Mouse (Mus musculus): ENCODE measurements around the gene Mxra7.
"Not testable (repeated sequence)": the region's sequence is repeated elsewhere in the genome, so short reads cannot be mapped to it uniquely, and the experiment has no call there.

The Mxra7 gene

DNA sequence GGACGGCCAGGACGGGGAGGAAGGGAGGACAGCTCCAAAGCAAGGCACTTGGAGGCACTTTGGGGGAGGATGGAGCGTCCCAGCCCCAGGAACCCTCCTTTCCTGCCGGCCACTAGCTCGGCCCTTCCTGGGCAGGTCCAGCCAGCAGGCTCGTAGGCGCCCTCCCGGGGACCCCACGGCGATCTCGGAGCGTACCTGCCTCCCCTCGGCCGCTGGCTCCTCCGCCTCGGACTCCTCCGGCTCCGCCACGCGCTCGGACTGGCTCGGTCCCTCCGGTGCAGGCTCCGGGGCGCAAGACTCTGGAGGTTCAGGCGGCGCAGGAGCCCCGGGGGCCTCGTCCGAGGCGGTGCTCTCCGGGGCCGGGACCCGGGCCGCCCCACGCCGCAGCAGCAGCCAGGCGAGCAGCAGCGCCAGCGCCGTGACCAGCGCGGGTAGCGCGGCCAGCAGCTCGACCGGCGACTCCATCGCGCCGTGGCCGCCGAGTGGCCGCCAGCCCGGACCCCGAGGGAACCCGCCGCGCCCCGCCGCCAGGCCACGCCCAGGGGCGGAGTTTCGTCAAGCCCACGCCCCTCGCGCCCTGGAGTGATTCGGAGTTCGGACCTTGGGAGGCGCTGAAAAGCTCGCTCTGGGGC, at the start of gene Mxra7:
Gene Mxra7, minus strand, starts transcription at position 513 of the 632 bp plus-strand sequence.
- DNase-seq (ENCODE audit: low read depth, low spot score): peak; percentile 51

DNA sequence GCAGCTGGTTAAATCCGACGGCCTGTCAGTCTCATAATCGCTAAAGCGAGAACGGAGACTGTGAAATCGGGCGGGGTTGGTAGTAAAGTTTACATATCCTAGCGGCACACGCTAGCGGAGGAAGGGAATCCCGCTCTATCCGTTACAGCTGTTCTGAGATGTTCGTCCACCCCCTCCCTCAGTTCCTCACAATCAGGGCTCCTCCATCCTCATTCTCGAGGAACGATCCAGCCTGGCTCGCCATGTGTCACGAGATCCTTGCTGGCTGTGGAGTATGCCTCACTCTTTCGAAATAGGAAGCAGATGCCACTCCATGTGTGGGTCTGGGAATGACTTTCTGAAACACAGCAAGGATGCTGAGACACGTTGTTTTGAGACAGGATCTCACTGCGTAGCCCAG, 46.1 kb upstream of the Mxra7 start:
- DNase-seq (ENCODE audit: low read depth, low spot score): no peak

DNA sequence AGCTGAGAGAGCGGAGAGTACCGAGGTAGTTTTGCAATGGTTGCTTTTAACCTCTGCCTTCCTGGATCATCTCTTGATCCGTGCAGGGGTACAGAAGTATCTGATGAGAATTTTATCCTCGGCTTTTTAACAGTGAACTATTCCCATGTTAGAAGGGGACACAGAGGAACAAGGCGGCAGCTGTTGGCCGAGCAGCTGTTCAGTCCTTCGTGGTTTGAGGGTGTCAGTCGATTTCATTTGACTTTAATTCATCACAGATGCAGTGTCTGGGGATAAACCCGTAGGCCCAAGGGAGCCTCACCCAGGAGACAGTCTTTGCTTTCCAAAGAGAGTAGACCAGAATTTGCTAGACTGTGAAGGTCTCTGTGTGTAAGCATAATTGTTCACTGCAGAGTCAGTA, 43.7 kb upstream of the Mxra7 start:
- DNase-seq (ENCODE audit: low read depth, low spot score): no peak

DNA sequence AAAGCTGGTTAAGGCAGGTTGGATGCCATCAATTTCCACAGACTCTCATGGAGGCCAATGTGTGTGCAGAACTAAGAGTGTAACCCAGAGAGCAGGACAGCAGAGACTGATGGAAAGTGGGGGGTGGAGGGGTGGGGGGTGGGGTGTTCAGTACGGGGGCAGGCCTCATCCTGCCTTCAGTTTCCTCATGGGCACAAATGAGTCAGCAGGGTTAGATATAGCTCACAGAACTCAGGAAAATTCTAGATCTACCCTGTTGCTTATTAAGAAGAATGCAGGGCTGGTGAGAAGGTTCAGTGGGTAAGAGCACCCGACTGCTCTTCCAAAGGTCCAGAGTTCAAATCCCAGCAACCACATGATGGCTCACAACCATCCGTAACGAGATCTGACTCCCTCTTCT, 41.8 kb upstream of the Mxra7 start:
- DNase-seq (ENCODE audit: low read depth, low spot score): no peak

DNA sequence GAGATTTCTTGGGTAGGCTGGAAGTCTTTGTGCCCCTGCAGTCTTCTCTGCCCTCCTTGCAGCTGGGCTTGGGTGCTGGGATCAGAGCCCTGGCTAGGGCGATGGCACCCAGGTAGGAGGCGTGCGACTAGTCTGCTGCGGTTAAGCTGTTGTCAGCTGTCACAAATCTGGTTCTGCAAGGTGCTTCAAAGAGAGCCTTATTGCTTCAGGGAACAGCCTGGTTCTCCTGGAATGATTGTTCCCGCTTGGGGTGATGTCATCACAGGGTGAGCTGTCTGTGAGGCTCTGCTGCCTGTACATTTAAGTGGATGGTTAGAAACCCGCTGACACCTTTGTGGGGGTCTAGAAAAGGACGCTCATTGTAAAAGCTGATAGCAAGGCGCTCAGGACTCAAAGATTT, 41.4 kb upstream of the Mxra7 start:
- no peak for DNase-seq (ENCODE audit: low read depth, low spot score)

DNA sequence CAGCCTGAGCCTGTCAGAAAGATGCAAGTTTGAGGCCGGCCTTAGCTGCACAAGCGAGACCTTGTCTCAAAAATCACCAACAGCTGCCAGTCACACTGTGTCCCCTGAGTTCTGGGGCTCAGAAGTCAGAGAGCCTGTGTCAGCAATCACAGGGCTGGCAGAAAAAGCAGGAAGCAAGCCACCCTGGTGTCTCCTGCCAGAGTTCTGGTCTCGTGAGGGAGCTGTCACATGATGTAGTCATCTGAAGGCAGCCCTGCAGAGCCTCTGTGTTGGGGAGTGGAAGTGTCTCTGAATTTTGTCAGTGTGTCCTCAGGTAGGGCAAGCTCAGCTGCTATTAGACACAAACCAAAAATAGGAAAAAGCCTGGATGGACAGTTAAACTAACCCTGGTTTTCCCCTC, 40.3 kb upstream of the Mxra7 start:
- no peak for DNase-seq (ENCODE audit: low read depth, low spot score)

DNA sequence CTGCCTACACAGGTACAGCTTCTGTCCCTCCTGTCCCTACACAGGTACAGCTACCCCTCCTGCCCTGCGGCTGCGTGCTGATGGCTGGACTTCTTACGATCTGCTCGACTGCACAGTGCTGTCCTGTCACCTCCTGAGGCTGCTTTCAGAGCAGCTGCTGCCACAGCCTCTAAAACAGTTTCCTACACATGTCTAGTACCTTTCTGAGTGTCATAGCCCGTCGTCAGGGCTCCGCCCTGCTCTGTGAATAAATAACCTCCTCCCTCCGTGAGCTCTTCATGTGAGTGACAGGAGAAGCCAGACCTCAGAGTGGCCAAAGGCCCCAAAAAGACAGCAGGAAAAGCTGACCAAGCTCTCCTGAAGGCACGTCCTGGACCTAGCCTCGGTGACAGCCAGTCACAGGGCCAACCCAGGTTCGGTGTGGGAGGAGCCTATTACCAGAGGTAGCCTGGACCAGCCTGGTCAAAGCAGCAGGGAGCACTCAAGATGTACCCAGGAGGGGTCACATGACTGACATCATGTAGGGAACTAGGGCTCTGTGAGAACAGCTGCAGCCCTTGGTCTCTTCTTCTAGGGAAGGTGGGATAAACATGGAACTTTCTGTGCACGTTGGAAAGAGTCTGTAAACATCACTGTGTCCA, 38.2 kb upstream of the Mxra7 start:
- no peak for DNase-seq (ENCODE audit: low read depth, low spot score)

DNA sequence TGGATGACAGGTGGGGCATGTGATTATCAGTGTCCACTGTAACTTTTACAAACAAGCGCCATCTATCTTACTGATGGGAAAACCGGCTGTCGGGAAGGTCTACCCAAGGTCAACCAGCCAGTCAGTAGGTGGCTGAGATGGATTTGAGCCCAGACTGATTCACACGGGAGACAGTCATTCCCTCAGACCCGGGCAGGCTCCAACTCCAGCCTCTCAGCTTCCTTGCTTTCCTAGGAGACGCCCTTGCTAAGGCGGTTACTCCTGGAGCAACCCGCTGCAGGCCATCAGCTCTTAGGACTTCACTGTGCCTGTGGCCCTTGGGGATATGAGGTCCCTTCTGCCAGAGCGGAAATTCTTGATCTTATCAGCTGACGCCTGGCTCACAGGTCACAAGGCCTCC, 36.6 kb upstream of the Mxra7 start:
- no peak for DNase-seq (ENCODE audit: low read depth, low spot score)

DNA sequence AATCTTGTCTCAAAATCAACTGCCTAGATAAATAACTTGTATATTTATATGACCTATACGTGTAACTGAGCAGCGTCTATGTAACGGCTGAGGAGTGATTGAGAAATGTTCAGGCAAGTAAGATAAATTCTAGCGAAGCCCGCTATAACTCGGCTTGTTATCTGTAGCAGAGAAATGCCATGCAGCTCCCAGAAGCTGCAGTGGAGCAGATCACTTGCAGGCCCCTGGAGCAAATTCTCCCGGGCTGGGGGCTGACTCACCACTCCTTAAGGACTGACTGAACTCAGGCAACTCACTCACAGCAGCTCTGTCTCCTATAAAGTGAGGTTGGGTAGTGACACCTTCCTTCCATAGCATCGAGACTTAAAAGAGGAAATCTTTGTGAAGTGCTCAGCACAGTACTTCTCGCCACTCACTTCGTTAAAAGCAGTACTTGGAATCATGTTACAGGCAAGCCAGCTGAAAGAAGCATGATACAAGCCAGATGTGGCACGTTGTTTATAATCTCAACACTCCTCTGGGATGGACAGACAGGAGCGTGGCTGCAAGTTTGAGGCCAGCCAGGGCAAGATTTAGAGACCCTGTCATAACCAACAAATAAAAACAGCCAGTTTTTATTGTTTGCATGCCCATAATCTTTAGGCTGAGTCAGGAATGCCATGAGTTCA, 29.5 kb upstream of the Mxra7 start:
- DNase-seq (ENCODE audit: low read depth, low spot score): no peak

DNA sequence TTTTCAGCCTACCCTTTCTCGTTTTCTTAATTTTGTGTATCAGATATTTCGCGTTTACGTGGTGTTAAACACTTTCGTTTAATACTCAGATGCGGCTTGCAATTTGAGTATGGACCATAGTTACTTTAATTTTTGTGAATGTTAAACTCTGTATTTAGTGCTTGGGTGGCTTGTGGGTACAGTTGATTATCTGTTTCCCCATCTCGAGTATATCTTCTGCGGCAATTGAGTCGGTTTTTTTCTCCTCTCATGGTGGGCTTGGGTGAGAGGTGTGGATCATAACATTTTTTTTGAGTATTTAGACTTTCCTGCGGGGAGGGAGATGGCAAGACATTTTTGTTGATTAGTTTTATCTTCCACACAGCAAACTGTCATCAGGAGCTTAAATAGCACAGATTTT, 26.4 kb upstream of the Mxra7 start:
- DNase-seq (ENCODE audit: low read depth, low spot score): no peak

DNA sequence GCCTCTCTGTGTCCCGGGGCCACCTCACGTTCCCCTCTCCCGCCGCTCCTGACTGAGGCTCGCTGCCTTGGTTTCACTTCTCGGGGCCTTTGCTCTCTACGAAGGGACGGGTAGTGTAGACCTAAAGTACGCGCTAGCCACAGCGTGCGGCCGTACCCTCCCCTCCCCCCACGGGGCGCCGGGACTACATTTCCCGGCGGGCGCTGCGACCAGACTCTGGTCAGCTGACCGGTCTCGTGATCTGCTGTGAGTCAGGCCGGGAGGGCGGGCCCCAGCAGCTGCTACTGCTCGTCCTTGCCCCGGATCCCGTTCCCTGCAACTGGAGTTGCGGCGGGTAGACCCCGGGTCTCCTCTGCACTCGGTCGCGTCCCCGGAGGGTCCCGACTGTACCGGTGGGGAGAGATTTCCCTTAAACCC, 25.7 kb upstream of the Mxra7 start:
- peak; percentile 96 for DNase-seq (ENCODE audit: low read depth, low spot score)

DNA sequence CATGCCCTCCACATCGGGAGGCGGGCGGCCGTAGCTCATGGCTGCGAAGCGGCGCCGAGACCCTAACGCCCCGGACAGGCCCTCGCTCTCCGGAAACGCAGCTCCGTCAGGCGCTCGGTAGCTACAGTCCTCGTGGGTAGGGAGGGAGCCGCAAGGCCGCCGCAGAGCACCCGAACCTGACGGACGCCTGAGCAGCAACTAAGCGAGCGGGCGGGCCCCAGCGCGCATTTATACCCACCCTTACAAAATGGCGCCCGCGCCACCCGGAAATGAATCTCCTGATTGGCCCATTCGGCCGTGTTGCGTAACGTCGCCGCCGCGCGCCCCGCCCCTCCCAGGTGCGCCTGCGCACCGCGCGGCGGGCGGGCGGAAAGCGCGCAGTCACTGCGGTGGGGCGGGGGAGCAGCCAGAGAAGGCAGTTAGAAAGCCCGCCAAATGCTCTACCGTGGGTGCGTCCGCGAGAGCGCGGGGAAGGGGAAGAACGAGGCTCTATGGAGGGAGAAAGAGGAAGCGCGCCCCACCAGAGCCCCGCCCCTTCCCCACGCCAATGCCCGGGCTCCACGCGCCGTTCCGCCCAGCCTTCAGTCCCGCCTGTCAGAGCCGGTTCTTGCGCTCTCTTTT, 25.2 kb upstream of the Mxra7 start, which contains the start of gene Srsf2:
Gene Srsf2, minus strand, starts transcription at position 204 of the 621 bp plus-strand sequence.
- peak; percentile 97 for DNase-seq (ENCODE audit: low read depth, low spot score)

DNA sequence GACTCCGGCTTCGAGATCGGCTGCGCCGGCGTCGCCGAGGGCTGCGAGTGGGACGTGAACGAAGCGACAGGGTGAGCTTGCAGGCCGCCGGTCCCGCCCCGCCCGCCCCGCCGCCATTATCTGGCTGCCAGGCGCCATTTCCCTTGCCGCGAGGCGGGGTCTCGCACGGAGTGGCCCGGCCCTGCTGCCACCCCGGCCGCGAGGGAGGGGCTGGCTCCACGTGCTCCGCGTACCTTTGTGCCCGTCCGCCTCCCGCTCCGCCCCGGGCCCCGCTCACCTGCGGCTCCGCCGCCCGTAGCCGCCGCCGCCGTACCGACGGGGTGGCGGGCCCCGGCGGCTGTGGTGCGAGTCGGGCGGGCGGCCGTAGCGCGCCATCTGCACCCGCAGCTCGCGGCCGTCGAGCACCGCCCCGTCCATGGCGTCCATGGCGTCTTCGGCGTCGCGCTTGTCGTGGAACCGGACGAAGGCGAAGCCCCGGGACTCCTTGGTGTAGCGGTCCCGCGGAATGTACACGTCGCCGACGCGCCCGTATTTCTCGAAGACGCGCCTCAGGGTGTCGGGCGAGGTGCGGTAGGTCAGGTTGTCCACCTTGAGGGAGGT, 24.5 kb upstream of the Mxra7 start, which contains the start of gene Mfsd11:
Gene Mfsd11, plus strand, starts transcription at position 150 of the 600 bp plus-strand sequence.
- DNase-seq (ENCODE audit: low read depth, low spot score): peak; percentile 92

DNA sequence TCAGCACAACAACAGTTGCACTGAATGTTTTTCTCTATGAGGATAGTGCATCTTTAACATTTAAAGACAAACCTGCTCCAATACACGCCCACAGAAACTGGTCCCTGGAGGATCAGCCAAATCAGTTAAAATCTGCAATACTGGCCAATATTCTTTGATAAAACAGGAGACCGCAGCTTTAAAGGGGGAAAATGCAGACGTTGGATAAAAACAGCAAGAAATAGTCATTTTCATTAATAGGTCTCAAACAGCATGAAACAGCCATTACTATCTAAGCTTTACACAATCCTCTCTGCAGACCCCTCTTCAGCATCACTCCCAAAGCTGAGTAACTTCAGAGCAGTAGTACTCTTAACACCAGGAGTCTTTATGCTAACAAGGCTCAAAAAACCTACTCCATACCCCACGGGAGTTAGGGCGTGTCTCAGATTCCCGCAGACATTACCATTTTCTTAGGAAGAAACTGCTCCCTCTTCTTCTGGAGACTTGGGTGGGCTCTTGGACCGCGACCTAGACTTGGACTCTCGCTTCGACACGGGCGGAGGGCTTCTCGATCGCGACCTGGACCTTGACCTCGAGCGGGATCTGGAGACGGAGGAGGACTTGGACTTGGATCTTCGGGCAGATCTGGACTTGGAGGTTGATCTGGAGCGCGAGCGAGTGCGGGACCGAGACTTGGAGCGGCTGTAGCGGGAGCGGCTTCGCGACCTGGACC, 23.9 kb upstream of the Mxra7 start:
- no peak for DNase-seq (ENCODE audit: low read depth, low spot score)

DNA sequence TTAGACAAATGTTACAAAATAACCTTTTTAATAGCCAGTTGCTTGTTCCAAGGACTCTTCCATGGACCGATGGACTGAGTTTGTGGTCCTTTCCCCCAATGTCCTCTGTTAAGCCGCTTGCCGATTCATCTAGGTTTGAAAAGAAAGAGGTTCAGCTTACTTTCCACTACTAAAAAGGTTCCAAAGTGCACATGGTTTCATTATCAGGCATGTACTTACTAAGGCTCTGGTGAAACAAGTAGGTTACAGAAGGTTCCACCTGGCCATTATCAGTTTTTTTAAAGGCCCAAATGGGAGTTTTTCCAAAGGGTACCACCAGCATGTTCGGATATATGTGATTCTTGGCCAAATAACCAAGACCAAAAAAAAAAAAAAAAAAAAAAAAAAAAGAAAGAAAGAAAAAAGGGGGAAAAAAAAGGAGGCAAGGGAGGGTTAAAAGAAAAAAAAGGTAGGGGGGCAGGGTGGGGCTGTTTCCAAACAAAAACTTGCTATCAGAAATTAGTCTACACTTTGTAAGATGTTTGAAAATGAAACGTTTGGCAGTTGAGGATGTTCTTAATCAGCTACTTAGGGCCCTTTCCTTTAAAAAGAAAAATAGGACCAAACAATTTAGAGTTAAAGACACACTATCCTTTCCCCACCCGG, 23.1 kb upstream of the Mxra7 start:
- peak; percentile 29 for DNase-seq (ENCODE audit: low read depth, low spot score)

DNA sequence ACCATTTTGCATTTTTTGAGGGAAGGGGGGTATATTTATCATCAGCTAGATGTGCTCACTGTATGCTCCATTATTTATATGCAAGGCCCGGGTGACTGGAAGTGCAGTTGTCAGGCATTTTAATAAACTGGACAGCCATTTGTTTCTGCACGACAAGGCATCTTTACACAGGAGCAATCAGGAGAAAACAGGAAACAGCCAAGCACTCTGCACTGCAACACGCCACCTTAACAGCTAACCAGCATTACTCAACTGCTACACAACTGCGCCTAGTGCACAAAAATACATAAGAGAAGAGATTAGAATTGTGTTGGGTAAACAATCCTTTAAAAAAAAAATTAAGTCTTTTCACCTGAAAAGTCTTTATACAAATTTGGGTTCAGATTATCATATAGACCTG, 22.2 kb upstream of the Mxra7 start:
- DNase-seq (ENCODE audit: low read depth, low spot score): no peak

DNA sequence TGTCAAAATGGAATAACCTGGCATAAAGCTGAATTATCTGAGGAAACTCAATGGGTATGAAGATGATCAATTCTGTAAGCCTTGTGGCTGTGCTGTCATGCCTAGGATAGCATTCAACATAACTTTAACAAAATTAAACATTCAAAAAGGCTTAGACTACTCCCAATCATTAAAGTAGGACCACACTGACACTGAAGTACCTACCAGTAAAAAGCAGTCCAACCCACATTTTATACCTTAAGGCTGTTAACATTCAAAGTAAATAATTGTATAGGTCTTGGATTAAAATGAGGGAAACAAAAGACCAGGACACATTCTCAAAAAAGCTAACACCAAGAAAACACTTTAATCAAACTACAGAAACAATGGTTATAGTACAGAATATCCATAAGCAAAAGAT, 21.7 kb upstream of the Mxra7 start:
- no peak for DNase-seq (ENCODE audit: low read depth, low spot score)

DNA sequence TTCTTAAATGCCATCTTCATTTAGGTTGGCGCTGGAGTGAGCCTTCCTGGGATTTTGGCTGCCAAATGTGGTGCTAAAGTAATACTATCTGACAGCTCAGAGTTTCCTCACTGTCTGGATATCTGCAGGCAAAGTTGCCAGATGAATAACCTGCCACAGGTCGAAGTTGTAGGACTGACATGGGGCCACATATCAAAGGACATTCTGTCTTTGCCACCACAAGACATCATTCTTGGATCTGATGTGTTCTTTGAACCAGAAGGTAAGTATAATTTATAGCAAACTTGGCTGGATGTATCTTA, 21.0 kb upstream of the Mxra7 start:
- DNase-seq (ENCODE audit: low read depth, low spot score): not testable (repeated sequence)

DNA sequence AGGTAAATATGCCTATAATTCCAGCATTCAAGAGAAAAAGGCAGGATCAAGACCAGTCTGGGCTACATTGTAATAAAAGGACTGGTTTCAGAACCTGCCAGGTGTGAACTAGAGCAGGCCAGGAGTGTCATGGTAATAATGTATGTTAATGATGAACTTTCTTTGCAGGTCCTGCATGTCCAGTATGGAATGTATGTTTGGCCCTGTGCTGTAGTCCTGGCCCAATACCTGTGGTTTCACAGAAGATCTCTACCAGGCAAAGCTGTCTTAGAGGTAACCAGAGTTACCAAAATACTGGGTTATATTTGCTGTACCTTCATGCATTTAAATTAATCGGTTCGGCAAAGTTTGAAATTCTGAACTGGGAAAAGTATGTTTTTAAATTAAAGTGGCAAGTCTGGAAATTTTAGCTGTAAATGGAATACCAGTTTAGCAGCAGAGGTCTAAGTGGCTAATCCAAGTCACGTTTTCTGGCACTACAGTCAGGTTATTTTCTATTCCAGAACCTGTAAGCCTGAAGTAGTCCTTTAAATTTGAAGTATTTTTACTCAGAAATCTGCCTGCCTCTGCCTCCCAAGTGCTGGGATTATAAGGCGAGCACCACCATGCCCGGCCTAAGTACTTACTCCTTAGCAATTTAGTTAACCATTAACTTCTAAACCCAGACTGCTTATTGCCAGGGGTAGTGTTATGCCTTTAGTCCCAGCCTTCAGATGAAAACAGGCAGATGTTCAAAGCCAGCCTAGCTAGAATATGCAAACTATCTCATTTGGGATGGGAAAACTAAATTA, 20.4 kb upstream of the Mxra7 start:
- DNase-seq (ENCODE audit: low read depth, low spot score): no peak
